Mouse (Mus musculus): Measurements from ENCODE around the gene Slc38a1. TPM values are rescaled to one million over a fixed set of nuclear protein-coding genes. Genes with fewer than 3 reads are reported as not detected.

Slc38a1 gene
- polyA plus RNA-seq (2012; rRNA removed): 4.3 and 4.5 TPM in 2 replicates

GRCm38 (mm10) chr15:96642436-96643405 lies at the start of gene Slc38a1:
Gene Slc38a1, minus strand, starts transcription at chr15:96642913.

Other genes starting within 250 kb of the Slc38a1 start
- gene Scaf11, start 182.1 kb downstream of the Slc38a1 start, polyA plus RNA-seq (2012; rRNA removed): 8.0 and 8.3 TPM in 2 replicates
- gene Slc38a2, start 56.8 kb upstream of the Slc38a1 start, polyA plus RNA-seq (2012; rRNA removed): 10.1 and 16.8 TPM in 2 replicates